Mouse (Mus musculus): ENCODE results near the gene Rad9b.

- no peak for TF ChIP-seq GATA1 (IDR thresholded peaks at IDR 0.05; ENCODE audit: borderline replicate concordance, low read length)
- no peak for TF ChIP-seq FLI1 (IDR thresholded peaks at IDR 0.05; ENCODE audit: low read length)
These were observed 43.3 kb downstream of the Rad9b start for GRCm38 (mm10) chr5:122310699-122311098.

All from megakaryocyte, embryonic 14.5 days (primary cell).